Mouse (Mus musculus) myocyte (in vitro differentiated cells): Measurements from ENCODE around the gene Tent4a. TPM values are rescaled to one million over a fixed set of nuclear protein-coding genes. Genes with fewer than 3 reads are reported as not detected.
"Not testable (repeated sequence)": the region's sequence is repeated elsewhere in the genome, so short reads cannot be mapped to it uniquely, and the experiment has no call there.

Experiments used
- H3K27me3 ChIP-seq: one replicate; pipeline ENCODE4 v1.6.1; 2011; ENCODE audit not compliant: control insufficient read depth, insufficient read depth, insufficient read length
- H3K36me3 ChIP-seq: one replicate; pipeline ENCODE4 v1.6.1; 2011; ENCODE audit not compliant: control insufficient read depth, insufficient read depth
- H3K4me2 ChIP-seq: one replicate; pipeline ENCODE4 v1.6.1; 2011; ENCODE audit warnings: low read depth, control low read depth
- H3K4me3 ChIP-seq: one replicate; pipeline ENCODE4 v1.5.1; 2011; ENCODE audit warnings: mild to moderate bottlenecking, control low read depth, moderate library complexity
- H3K79me2 ChIP-seq: one replicate; pipeline ENCODE4 v1.6.1; 2011; ENCODE audit not compliant: control insufficient read depth, insufficient read depth
- H3ac ChIP-seq: one replicate; pipeline ENCODE4 v1.6.1; 2011; ENCODE audit not compliant: control insufficient read depth, insufficient read length
- CEBPB ChIP-seq: IDR thresholded peaks from 2 replicates; pipeline ENCODE4 v1.6.1; 2011; ENCODE audit warnings: mild to moderate bottlenecking, moderate library complexity; ENCODE audit not compliant: poor library complexity, insufficient read depth, severe bottlenecking
- E2F4 ChIP-seq: IDR thresholded peaks from one replicate; pipeline ENCODE4 v1.6.1; 2011; ENCODE audit warnings: mild to moderate bottlenecking, control low read depth, moderate library complexity; ENCODE audit not compliant: insufficient read depth
- MAX ChIP-seq: IDR thresholded peaks from one replicate; pipeline ENCODE4 v1.6.1; 2011; ENCODE audit warnings: low read depth, mild to moderate bottlenecking, control low read depth
- MYOD1 ChIP-seq, 3 experiments: IDR thresholded peaks; one replicate each; pipeline ENCODE4 v1.6.1; 2011; ENCODE audit warnings: control low read depth in 2 of 3, low read depth in 2 of 3, mild to moderate bottlenecking in 2 of 3, moderate library complexity in 1 of 3; ENCODE audit not compliant: insufficient read length in 2 of 3, control insufficient read depth in 1 of 3
- MYOG ChIP-seq, 3 experiments: IDR thresholded peaks; one replicate each; pipeline ENCODE4 v1.6.1; 2011; ENCODE audit warnings: control low read depth in 2 of 3, low read depth in 2 of 3, mild to moderate bottlenecking in 2 of 3; ENCODE audit not compliant: insufficient read length in 2 of 3, control insufficient read depth in 1 of 3, insufficient read depth in 1 of 3
- POLR2A ChIP-seq: IDR thresholded peaks from one replicate; pipeline ENCODE4 v1.6.1; 2011; ENCODE audit warnings: low read depth, mild to moderate bottlenecking, control low read depth, moderate library complexity; ENCODE audit not compliant: insufficient read length
- POLR2AphosphoS2 ChIP-seq: IDR thresholded peaks from one replicate; pipeline ENCODE4 v1.6.1; 2011; ENCODE audit warnings: low read depth, control low read depth; ENCODE audit not compliant: insufficient read length
- REST ChIP-seq: IDR thresholded peaks from one replicate; pipeline ENCODE4 v1.6.1; 2011; ENCODE audit warnings: mild to moderate bottlenecking, control low read depth, moderate library complexity; ENCODE audit not compliant: insufficient read depth, insufficient read length
- SRF ChIP-seq: IDR thresholded peaks from one replicate; pipeline ENCODE4 v1.6.1; 2011; ENCODE audit warnings: low read depth; ENCODE audit not compliant: control insufficient read depth, insufficient read length
- TCF12 ChIP-seq: IDR thresholded peaks from one replicate; pipeline ENCODE4 v1.6.1; 2011; ENCODE audit warnings: mild to moderate bottlenecking, control low read depth; ENCODE audit not compliant: poor library complexity, insufficient read depth, severe bottlenecking
- TCF3 ChIP-seq: IDR thresholded peaks from one replicate; pipeline ENCODE4 v1.6.1; 2011; ENCODE audit warnings: low read depth, control low read depth; ENCODE audit not compliant: insufficient read length
- USF1 ChIP-seq: IDR thresholded peaks from one replicate; pipeline ENCODE4 v1.6.1; 2011; ENCODE audit warnings: low read depth, mild to moderate bottlenecking, control low read depth, moderate library complexity
- polyA plus RNA-seq: library from polyadenylated mRNA; unstranded; fragments of >200 nt; fragmentation: generic; extraction: Trizol; gene quantifications from one replicate; pipeline ENCODE4 v1.2.1, GENCODE M21; 2012; ENCODE audit warnings: missing spikeins

Gene Tent4a
- polyA plus RNA-seq, 1 experiment: 12.1 TPM

DNA sequence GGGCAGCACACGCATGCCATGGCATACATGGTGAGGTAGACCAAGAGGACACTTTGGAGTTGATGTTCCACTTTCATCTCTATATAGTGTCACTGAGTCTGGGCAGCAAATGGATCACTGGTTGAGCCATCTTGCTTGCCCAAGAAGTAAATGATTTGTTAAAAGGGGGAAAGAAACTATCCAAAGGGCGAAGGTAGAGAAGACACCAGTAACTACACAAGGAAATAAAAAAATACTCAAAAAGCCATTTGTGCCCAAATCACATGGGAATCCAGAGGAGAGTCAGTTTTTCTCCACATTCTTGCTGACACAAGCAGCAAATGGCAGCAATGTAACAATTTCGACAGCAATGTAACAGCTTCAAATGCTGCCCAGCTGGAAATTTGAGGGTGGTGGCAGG lies 38.2 kb upstream of the Tent4a start:
- no peak for TF ChIP-seq POLR2AphosphoS2
- TF ChIP-seq TCF3: no peak
- no peak for TF ChIP-seq REST
- no peak for TF ChIP-seq MYOG (IDR thresholded peaks at IDR 0.05; ENCODE audit: control insufficient read depth in 1 of 3, insufficient read depth in 1 of 3, insufficient read length in 2 of 3, low read depth in 2 of 3)
- TF ChIP-seq TCF12: no peak
- no peak for TF ChIP-seq E2F4
- TF ChIP-seq USF1: no peak
- TF ChIP-seq POLR2A: no peak
- no peak for TF ChIP-seq CEBPB
- TF ChIP-seq SRF: no peak
- Histone ChIP-seq H3K27me3 (no peaks in the 10 kb centered on the region), H3K4me2 (no peak overlapping the region), H3ac (no peak overlapping the region), H3K79me2 (no peaks in the 10 kb centered on the region), H3K4me3 (no peak overlapping the region), H3K36me3 (no peaks in the 10 kb centered on the region)

DNA sequence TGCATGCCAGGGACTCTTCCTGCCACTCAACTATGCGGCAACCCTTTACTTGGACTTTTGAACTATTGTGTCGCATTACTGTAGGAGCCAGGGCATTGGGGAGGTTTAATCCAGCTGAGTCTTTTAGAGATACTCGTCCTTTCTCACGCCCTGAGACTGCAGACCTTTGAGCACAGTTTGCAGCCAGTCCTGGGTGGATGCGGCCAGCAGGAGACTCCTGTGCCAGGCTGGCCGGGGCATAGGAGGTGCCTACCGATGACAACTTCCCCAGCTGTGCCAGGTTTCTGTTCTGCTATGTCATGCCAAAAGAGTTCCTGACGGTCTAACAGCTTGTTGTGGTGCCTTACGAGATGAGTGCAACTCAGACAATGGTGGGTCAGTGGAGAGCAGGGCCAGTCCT lies 34.8 kb upstream of the Tent4a start:
- Histone ChIP-seq H3K36me3 (no peaks in the 10 kb centered on the region), H3K4me2 (no peak overlapping the region), H3K79me2 (no peaks in the 10 kb centered on the region), H3K4me3 (no peak overlapping the region), H3K27me3 (no peaks in the 10 kb centered on the region), H3ac (no peak overlapping the region)
- TF ChIP-seq POLR2AphosphoS2: no peak
- TF ChIP-seq MAX: no peak
- no peak for TF ChIP-seq TCF12
- no peak for TF ChIP-seq SRF
- TF ChIP-seq MYOG (IDR thresholded peaks at IDR 0.05; ENCODE audit: control insufficient read depth in 1 of 3, insufficient read depth in 1 of 3, insufficient read length in 2 of 3, low read depth in 2 of 3): no peak
- no peak for TF ChIP-seq TCF3
- TF ChIP-seq POLR2A: no peak
- TF ChIP-seq USF1: no peak
- no peak for TF ChIP-seq REST
- no peak for TF ChIP-seq MYOD1 (IDR thresholded peaks at IDR 0.05; ENCODE audit: control insufficient read depth in 1 of 3, insufficient read length in 2 of 3, low read depth in 2 of 3)
- no peak for TF ChIP-seq E2F4
- no peak for TF ChIP-seq CEBPB

DNA sequence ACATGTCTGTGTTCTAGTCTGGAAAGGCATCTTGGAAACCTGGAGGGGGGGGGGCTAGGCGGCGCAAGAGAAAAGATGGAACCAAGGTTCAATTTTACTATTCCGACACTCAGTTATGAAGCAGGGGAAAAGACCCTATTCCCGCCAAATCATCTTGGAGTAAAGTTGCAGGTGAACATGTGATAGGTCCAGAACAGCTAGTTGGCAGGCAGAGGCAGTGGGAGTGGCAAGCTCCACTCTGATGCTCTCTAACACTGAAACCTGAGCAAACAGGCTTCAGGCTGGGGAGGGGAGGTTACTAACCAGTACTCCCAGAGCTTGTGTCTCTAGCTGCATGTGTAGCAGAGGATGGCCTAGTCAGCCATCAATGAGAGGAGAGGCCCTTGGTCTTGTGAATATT lies 31.0 kb upstream of the Tent4a start:
- H3K79me2 ChIP-seq, H3K36me3 ChIP-seq, H3K4me3 ChIP-seq, H3K4me2 ChIP-seq, H3ac ChIP-seq, H3K27me3 ChIP-seq: not testable (repeated sequence)

DNA sequence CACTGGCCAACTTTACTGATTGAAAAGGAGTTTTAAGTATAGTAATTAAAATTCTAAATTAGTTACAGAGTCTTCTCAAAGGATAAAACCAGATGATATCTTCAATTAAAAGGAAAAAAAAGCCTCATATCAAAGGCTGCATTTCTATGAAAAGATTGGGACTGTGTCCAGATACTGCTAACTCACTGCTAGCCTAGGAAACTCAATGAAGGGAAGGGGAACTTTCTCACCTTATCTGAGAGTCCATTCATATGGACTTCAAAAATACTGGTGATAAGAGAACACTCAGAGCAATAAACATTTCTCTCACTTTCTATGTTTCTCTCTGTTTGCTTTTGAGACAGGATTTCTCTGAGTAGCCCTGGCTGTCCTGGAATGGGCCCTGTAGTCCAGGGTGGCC lies 30.2 kb upstream of the Tent4a start:
- TF ChIP-seq MYOD1 (IDR thresholded peaks at IDR 0.05; ENCODE audit: control insufficient read depth in 1 of 3, insufficient read length in 2 of 3, low read depth in 2 of 3) (no peak), E2F4 (no peak), MAX (no peak), TCF3 (no peak), SRF (no peak), POLR2A (no peak), TCF12 (no peak), USF1 (no peak), REST (no peak), POLR2AphosphoS2 (no peak), MYOG (IDR thresholded peaks at IDR 0.05; ENCODE audit: control insufficient read depth in 1 of 3, insufficient read depth in 1 of 3, insufficient read length in 2 of 3, low read depth in 2 of 3) (no peak)
- no peak overlapping the region for H3K4me2 ChIP-seq
- H3K36me3 ChIP-seq: no peaks in the 10 kb centered on the region
- H3K27me3 ChIP-seq: no peaks in the 10 kb centered on the region
- H3ac ChIP-seq: no peak overlapping the region
- H3K4me3 ChIP-seq: no peak overlapping the region
- H3K79me2 ChIP-seq: no peaks in the 10 kb centered on the region

DNA sequence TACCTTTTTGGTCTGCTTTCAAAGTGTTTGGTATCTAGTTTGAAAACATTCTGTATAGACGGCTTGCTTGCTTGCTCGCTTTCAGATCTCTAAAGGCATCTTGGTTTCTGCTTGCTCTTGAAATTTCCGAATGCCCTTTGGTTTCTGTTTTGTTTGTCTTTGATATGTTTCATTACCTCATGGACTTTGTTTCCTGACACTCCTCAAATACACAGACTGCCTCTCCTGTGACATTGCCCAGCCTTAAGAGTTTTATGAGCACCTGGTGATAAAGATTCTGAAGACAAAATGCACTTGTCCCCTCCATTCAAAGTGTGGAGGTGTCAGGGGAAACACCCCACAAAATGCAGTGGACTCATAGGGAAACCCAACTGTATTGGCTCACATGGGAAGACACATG lies 29.5 kb upstream of the Tent4a start:
- Histone ChIP-seq H3K36me3 (no peaks in the 10 kb centered on the region), H3K4me3 (no peak overlapping the region), H3ac (no peak overlapping the region), H3K4me2 (no peak overlapping the region), H3K27me3 (no peaks in the 10 kb centered on the region), H3K79me2 (no peaks in the 10 kb centered on the region)
- no peak for TF ChIP-seq E2F4
- TF ChIP-seq MYOG (IDR thresholded peaks at IDR 0.05; ENCODE audit: control insufficient read depth in 1 of 3, insufficient read depth in 1 of 3, insufficient read length in 2 of 3, low read depth in 2 of 3): no peak
- no peak for TF ChIP-seq MYOD1 (IDR thresholded peaks at IDR 0.05; ENCODE audit: control insufficient read depth in 1 of 3, insufficient read length in 2 of 3, low read depth in 2 of 3)
- no peak for TF ChIP-seq CEBPB
